Mouse (Mus musculus) kidney, adult 2 months (tissue): ENCODE measurements around the gene Atg9a.

Source experiments
- CTCF ChIP-seq: fragments of 200-500 bp; conservative IDR thresholded peaks from 2 replicates; pipeline ENCODE4 v1.5.1; 2011; ENCODE audit warnings: low read depth, mild to moderate bottlenecking, control low read depth, low read length, moderate library complexity, mixed read lengths; ENCODE audit not compliant: insufficient read depth, insufficient read length
- POLR2A ChIP-seq: fragments of 200-500 bp; IDR thresholded peaks from one replicate; pipeline ENCODE4 v1.6.1; 2011; ENCODE audit warnings: low read depth, low read length, control low read depth

GRCm38 (mm10) chr1:75217893-75218226 lies 25.9 kb upstream of the Atg9a start:
- TF ChIP-seq POLR2A (no peak), CTCF (no peak)
